Mouse (Mus musculus) effector memory CD4-positive, alpha-beta T cell, adult 5 months (primary cell): ENCODE measurements around the gene Dhx40. TPM values are rescaled to one million over a fixed set of nuclear protein-coding genes. Genes with fewer than 3 reads are reported as not detected.

Source experiments
- polyA plus RNA-seq: library from polyadenylated mRNA; unstranded; fragments of 100-300 nt; shearing (Covaris generic); gene quantifications from one replicate; pipeline ENCODE4 v1.2.1, GENCODE M21; 2017

Gene Dhx40
- polyA plus RNA-seq = 51.2 TPM

GRCm38 (mm10) chr11:86807505-86807989 is at the start of gene Dhx40:
Dhx40 (minus strand) TSS chr11:86807746.

GRCm38 (mm10) chr11:86757480-86758371 is 49.8 kb downstream of the Dhx40 start, which contains the start of gene Cltc:
Cltc (minus strand) TSS chr11:86757565.

Other genes starting within 250 kb of the Dhx40 start
- 250 TPM for gene Vmp1, start 123.9 kb downstream of the Dhx40 start, polyA plus RNA-seq
- gene Ptrh2, start 123.8 kb downstream of the Dhx40 start, polyA plus RNA-seq = 3.9 TPM
- gene Cltc, start 50.2 kb downstream of the Dhx40 start, polyA plus RNA-seq = 200 TPM
- gene Ypel2, start 186.0 kb upstream of the Dhx40 start, polyA plus RNA-seq = 2.0 TPM